Mouse (Mus musculus): ENCODE measurements around the gene Slc2a1.

- no peak for TF ChIP-seq CTCF (conservative IDR thresholded peaks at IDR 0.05; ENCODE audit: low read length)
- TF ChIP-seq NANOG (IDR thresholded peaks at IDR 0.05; ENCODE audit: borderline replicate concordance, low read length) = no peak
- TF ChIP-seq POU5F1 (IDR thresholded peaks at IDR 0.05; ENCODE audit: borderline replicate concordance, low read length) = no peak
Measured at GRCm38 (mm10) chr4:119173851-119174453, 65.4 kb downstream of the Slc2a1 start, which contains the start of gene Zfp691.
